Mouse (Mus musculus) liver, adult 2 months (tissue): ENCODE data around the gene Emc8. TPM values are rescaled to one million over a fixed set of nuclear protein-coding genes. Genes with fewer than 3 reads are reported as not detected.

Experiments
- DNase-seq: peaks from one replicate; pipeline ENCODE4 v3.0.0-alpha.2; 2011; ENCODE audit warnings: low read depth, low spot score; ENCODE audit errors: extremely low read depth
- H3K27ac ChIP-seq: fragments of 200-500 bp; replicated peaks from 2 replicates; pipeline ENCODE4 v1.5.1; 2012; ENCODE audit warnings: low read depth, mild to moderate bottlenecking, control low read depth, inconsistent platforms, low read length; ENCODE audit not compliant: insufficient read depth
- H3K27me3 ChIP-seq: fragments of 200-500 bp; 2 replicates; pipeline ENCODE4 v1.6.1; 2012; ENCODE audit warnings: mild to moderate bottlenecking, moderate library complexity, low read length, inconsistent platforms; ENCODE audit not compliant: control insufficient read depth, insufficient read depth
- H3K36me3 ChIP-seq: fragments of 200-500 bp; 2 replicates; pipeline ENCODE4 v1.6.1; 2012; ENCODE audit warnings: low read length, inconsistent platforms; ENCODE audit not compliant: control insufficient read depth, insufficient read depth
- H3K4me1 ChIP-seq: fragments of 200-500 bp; 2 replicates; pipeline ENCODE4 v1.6.1; 2011; ENCODE audit warnings: low read length; ENCODE audit not compliant: control insufficient read depth, insufficient read depth
- H3K4me3 ChIP-seq: fragments of 200-500 bp; 2 replicates; pipeline ENCODE4 v1.5.1; 2011; ENCODE audit warnings: low read depth, mild to moderate bottlenecking, control low read depth, low read length, moderate library complexity; ENCODE audit not compliant: insufficient read depth
- H3K79me2 ChIP-seq: fragments of 200-500 bp; 2 replicates; pipeline ENCODE4 v1.6.1; 2012; ENCODE audit warnings: inconsistent platforms, mild to moderate bottlenecking, low read length, moderate library complexity; ENCODE audit not compliant: control insufficient read depth, insufficient read depth
- H3K9ac ChIP-seq: fragments of 200-500 bp; 2 replicates; pipeline ENCODE4 v1.6.1; 2012; ENCODE audit warnings: low read depth, mild to moderate bottlenecking, control low read depth, inconsistent platforms, low read length
- CTCF ChIP-seq: fragments of 200-500 bp; IDR thresholded peaks from 2 replicates; pipeline ENCODE4 v1.5.1; 2011; ENCODE audit warnings: low read depth, low read length, control low read depth
- POLR2A ChIP-seq: fragments of 200-500 bp; IDR thresholded peaks from 2 replicates; pipeline ENCODE4 v1.6.1; 2011; ENCODE audit warnings: low read length, control low read depth; ENCODE audit not compliant: insufficient read depth; ENCODE audit errors: extremely low read depth
- WGBS: fragments of 180-500 bp; shearing (Covaris S2); methylation state at CpG from one replicate; pipeline ENCODE4 v1.1.7; 2018; 5-methylcytosine and 5-hydroxymethylcytosine counted together
- polyA plus RNA-seq: library from polyadenylated mRNA; depleted of rRNA; stranded (reverse); fragments of >200 nt; gene quantifications from 2 replicates; pipeline ENCODE4 v1.2.3, GENCODE M21; 2012
- total RNA-seq: library from RNA; depleted of rRNA; stranded (reverse); fragments of >200 nt; gene quantifications from 2 replicates; pipeline ENCODE4 v1.2.3, GENCODE M21; 2014

The Emc8 gene
- total and polyA plus RNA-seq, 2 experiments, result 6.7 to 47.8 TPM

DNA sequence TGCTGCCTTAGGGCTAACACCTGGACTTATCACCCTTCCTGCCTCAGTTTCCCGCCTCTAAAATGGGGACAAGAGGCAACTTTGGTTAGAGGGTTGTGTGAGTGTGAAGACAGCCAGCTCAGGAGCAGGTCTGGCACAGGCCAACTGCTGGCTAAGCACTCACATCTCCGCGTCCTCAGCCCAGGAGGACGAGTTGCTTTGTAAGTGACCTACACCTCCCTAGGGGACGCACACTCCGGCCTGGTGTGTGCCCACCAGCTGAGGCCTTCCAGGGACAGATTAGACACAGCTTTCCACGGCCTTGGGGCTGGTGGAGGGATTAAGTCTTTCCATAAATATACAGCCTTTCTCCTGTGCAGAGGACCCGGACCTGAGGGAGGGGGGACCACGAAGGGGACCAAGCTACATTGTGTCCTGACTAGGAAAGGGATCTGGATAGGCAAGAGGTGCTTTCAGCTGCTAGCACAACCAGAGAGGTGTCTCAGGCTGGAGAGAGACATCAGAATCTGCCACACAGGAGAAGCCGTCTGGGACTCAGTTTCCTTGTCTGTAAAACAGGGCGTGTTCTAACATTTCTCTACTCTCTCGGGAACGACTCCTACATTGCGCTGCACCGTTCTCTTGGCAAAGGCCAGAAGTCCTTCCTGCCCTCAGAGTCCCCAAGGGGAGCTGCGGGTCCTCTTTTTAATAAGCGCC, 35.3 kb downstream of the Emc8 start:
- no peaks in the 10 kb centered on the region for H3K79me2 ChIP-seq
- H3K9ac ChIP-seq, result peak overlapping the region; percentile 83; the same call in 1 of the 2 replicates
- DNase-seq, result no peak
- H3K27ac ChIP-seq, result no peak overlapping the region
- H3K36me3 ChIP-seq, result no peaks in the 10 kb centered on the region
- 67% methylated on average over 17 of the region's 17 CpGs for WGBS
- H3K4me1 ChIP-seq, result peaks cover 2% of the 10 kb centered on the region; the same call in 1 of the 2 replicates
- H3K27me3 ChIP-seq, result no peaks in the 10 kb centered on the region
- TF ChIP-seq CTCF (no peak), POLR2A (no peak)
- H3K4me3 ChIP-seq, result peak overlapping the region; percentile 66; the same call in 1 of the 2 replicates

DNA sequence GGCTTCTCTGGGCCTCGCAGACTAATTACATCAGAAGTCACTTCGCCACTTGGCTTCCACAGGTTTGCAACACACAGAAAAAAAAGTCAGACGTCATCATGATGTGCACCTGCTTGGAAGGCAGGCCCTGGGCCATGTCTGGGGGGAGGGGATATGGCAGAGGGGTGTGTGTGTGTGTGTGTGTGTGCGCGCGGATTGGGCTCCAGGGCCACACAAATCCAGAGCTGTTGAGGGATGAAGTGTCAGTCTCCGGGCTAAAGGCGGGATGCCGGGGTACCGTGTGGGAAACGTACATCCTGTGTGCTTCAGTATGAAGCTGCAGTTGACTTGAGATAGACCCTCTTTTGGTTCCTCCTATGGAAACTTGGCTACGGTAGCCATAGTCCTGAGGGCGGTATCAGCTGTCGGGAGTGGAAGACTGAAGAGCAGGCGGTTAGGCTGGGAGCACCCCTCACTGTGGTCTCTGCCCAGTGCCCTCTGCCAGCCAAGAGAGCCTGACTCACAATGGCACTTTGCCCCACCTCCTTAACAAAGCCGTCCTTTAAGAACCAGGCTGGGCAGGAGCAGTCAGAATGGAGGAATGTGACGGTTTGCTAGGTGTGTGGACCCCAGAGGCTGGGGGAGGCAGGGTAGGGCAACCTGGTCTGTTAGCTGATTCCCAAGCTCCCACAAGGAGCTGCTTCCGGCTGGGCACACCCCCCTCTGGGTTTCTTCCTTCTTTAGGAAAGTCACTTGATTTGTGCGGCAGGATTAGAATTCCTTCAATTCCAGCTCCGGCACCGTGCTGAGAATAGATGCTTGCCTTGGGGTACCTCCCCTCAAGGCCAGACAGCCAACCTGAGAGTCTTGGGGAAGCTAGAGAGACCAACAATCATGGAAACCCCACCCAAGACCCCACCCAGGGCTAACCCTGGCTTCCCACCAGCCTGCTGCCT, 36.7 kb downstream of the Emc8 start:
- WGBS, result 91% methylated on average over 21 of the region's 21 CpGs
- H3K27me3 ChIP-seq, result no peaks in the 10 kb centered on the region
- H3K27ac ChIP-seq, result no peak overlapping the region
- no peak for DNase-seq
- H3K36me3 ChIP-seq, result no peaks in the 10 kb centered on the region
- no peak overlapping the region for H3K9ac ChIP-seq
- no peak for TF ChIP-seq CTCF
- no peak for TF ChIP-seq POLR2A
- no peaks in the 10 kb centered on the region for H3K79me2 ChIP-seq
- peaks cover 2% of the 10 kb centered on the region; the same call in 1 of the 2 replicates for H3K4me1 ChIP-seq
- no peak overlapping the region for H3K4me3 ChIP-seq

DNA sequence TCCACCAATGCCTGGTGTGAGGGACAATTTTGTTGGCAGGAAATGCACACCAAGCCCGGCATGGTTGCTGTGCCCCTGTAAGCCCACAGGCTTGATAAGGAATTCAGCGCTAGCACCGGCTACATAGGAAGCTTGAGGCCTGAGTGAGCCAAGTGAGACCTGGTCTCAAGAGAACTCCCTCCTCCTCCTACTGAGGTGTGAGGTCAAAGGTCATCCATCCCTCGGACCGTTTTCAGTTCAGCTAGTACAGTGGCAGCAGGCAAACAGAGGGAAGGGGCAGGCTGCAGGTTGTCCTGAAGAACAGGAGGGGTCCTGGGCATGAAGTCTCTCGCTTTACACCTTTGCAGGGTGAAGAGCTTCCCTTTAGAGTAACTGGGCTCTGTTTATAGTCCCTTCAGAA, 37.5 kb downstream of the Emc8 start:
- H3K4me3 ChIP-seq, result no peak overlapping the region

GRCm38 (mm10) chr8:120630031-120630430, 38.3 kb downstream of the Emc8 start:
- DNase-seq, result no peak
- TF ChIP-seq POLR2A (no peak), CTCF (no peak)
- Histone ChIP-seq H3K4me3 (no peak overlapping the region), H3K79me2 (no peaks in the 10 kb centered on the region), H3K36me3 (no peaks in the 10 kb centered on the region), H3K9ac (no peak overlapping the region), H3K27me3 (no peaks in the 10 kb centered on the region), H3K4me1 (peaks cover 2% of the 10 kb centered on the region; the same call in 1 of the 2 replicates), H3K27ac (no peak overlapping the region)
- WGBS, result 72% methylated on average over 5 of the region's 5 CpGs

More for the DNA sequence above, 37.5 kb downstream of the Emc8 start:
- 60% methylated on average over 6 of the region's 6 CpGs for WGBS
- H3K4me1 ChIP-seq, result peaks cover 2% of the 10 kb centered on the region; the same call in 1 of the 2 replicates
- H3K9ac ChIP-seq, result no peak overlapping the region
- no peak for DNase-seq
- H3K27ac ChIP-seq, result no peak overlapping the region
- H3K36me3 ChIP-seq, result no peaks in the 10 kb centered on the region
- no peaks in the 10 kb centered on the region for H3K27me3 ChIP-seq
- TF ChIP-seq CTCF (no peak), POLR2A (no peak)
- no peaks in the 10 kb centered on the region for H3K79me2 ChIP-seq

DNA sequence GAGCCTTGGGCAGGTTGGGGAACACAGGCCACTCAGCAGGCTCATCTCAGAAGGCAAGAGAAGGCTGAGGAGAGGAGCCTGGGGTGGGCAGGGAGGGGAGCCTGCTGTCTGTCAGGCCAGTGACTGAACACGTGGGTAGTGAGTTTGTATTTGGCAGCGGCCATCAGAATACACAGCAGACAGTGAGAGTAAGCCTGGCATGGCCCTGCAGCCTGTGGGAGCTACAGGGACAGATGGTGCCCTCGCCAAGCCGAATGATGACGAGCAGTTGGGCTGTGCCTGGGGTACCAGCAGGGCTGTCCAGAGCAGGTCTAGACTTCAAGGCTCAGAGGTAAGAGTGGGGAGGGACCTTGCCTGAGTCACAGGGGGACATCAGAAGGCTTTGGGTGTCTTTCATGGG, 41.1 kb downstream of the Emc8 start:
- Histone ChIP-seq H3K4me3 (no peak overlapping the region), H3K9ac (no peak overlapping the region), H3K79me2 (no peaks in the 10 kb centered on the region), H3K4me1 (peaks cover 1% of the 10 kb centered on the region; the same call in 1 of the 2 replicates), H3K27me3 (no peaks in the 10 kb centered on the region), H3K36me3 (no peaks in the 10 kb centered on the region), H3K27ac (no peak overlapping the region)
- WGBS, result 93% methylated on average over 5 of the region's 5 CpGs
- no peak for TF ChIP-seq POLR2A
- no peak for TF ChIP-seq CTCF
- DNase-seq, result no peak
